Mouse (Mus musculus) small intestine, adult 2 months (tissue): ENCODE measurements around the gene Cdk14.

Experiments
- CTCF ChIP-seq: fragments of 200-500 bp; IDR thresholded peaks from 2 replicates; pipeline ENCODE4 v1.5.1; 2012; ENCODE audit warnings: low read depth, mild to moderate bottlenecking, control low read depth, inconsistent platforms, low read length, moderate library complexity, mixed read lengths; ENCODE audit not compliant: insufficient replicate concordance, insufficient read length; ENCODE audit errors: extremely low read depth
- POLR2A ChIP-seq: fragments of 200-500 bp; IDR thresholded peaks from 2 replicates; pipeline ENCODE4 v1.6.1; 2012; ENCODE audit warnings: low read depth, mild to moderate bottlenecking, control low read depth, inconsistent platforms, low read length, moderate library complexity

DNA sequence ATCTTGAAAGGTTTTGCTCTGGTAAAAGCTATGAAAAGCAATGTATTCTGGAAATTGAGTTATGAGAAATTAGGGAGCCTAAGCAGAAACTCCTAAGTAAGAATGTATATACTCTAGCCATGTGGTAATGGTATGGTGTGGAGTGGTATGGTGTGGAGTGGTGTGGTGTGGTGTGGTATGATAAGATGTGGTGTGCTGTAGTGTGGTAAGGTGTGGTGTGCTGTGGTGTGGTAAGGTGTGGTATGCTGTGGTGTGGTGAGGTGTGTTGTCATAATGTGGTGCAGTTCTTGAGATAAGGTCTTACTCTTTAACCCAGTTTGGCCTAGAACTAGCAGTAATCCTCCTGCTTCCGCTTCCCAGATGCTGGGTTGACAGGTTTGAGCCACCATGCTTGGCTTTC lies 45.7 kb downstream of the Cdk14 start:
- TF ChIP-seq CTCF (no peak), POLR2A (no peak)
